Mouse (Mus musculus) heart, embryonic 11.5 days (tissue): ENCODE measurements around the gene Dll4. TPM values are rescaled to one million over a fixed set of nuclear protein-coding genes. Genes with fewer than 3 reads are reported as not detected.

ENCODE experiments used
- ATAC-seq: fragments of 200-750 bp; cut with Nextera tagmentation; replicated peaks from 2 replicates; pipeline ENCODE4 v1.8.0; 2017; ENCODE audit warnings: moderate library complexity; ENCODE audit not compliant: insufficient number of reproducible peaks, low FRiP score, low TSS enrichment
- H3K27ac ChIP-seq: fragments of 300-500 bp; sonication (generic); 2 replicates; pipeline ENCODE4 v1.5.1; 2014; ENCODE audit warnings: mild to moderate bottlenecking, low read depth, low read length
- H3K27me3 ChIP-seq: fragments of 300-500 bp; sonication (generic); 2 replicates; pipeline ENCODE4 v1.6.1; 2014; ENCODE audit warnings: mild to moderate bottlenecking, low read length, mixed read lengths; ENCODE audit not compliant: control insufficient read depth, insufficient read depth
- H3K36me3 ChIP-seq: fragments of 300-500 bp; sonication (generic); 2 replicates; pipeline ENCODE4 v1.6.1; 2014; ENCODE audit warnings: mild to moderate bottlenecking, low read length, moderate library complexity, mixed read lengths; ENCODE audit not compliant: control insufficient read depth, insufficient read depth
- H3K4me1 ChIP-seq: fragments of 300-500 bp; sonication (generic); 2 replicates; pipeline ENCODE4 v1.6.1; 2014; ENCODE audit warnings: low read length; ENCODE audit not compliant: control insufficient read depth, insufficient read depth
- H3K4me2 ChIP-seq: fragments of 300-500 bp; sonication (generic); 2 replicates; pipeline ENCODE4 v1.6.1; 2014; ENCODE audit warnings: mild to moderate bottlenecking, moderate library complexity
- H3K4me3 ChIP-seq: fragments of 300-500 bp; sonication (generic); 2 replicates; pipeline ENCODE4 v1.5.1; 2014; ENCODE audit warnings: low read depth, low read length
- H3K9ac ChIP-seq: fragments of 300-500 bp; sonication (generic); 2 replicates; pipeline ENCODE4 v1.6.1; 2014; ENCODE audit warnings: mild to moderate bottlenecking, low read depth, low read length, moderate library complexity
- H3K9me3 ChIP-seq: fragments of 300-500 bp; sonication (generic); replicated peaks from 2 replicates; pipeline ENCODE4 v1.6.1; 2016; ENCODE audit warnings: low read length; ENCODE audit not compliant: control insufficient read depth
- WGBS: fragments of 180-500 bp; shearing (Covaris S2); extraction: QIAGEN DNeasy Blood & Tissue Kit; methylation state at CpG from one replicate; pipeline ENCODE4 v1.1.7; 2014; ENCODE audit not compliant: insufficient replicate concordance; 5-methylcytosine and 5-hydroxymethylcytosine counted together
- polyA plus RNA-seq: library from polyadenylated mRNA; unstranded; fragments of >200 nt; fragmentation: Nextera tagmentation; extraction: Ambion mirVana; gene quantifications from 2 replicates; pipeline ENCODE4 v1.2.1, GENCODE M21; 2014

The Dll4 gene
- polyA plus RNA-seq, result 3.7 and 5.0 TPM in 2 replicates

GRCm38 (mm10) chr2:119325568-119326143, at the start of gene Dll4:
Gene Dll4, plus strand, starts transcription at chr2:119325784.
- no peaks in the 10 kb centered on the region for H3K9me3 ChIP-seq
- H3K27me3 ChIP-seq, result peaks cover 91% of the 10 kb centered on the region
- peak within 1 kb of the TSS; percentile 96 for H3K4me2 ChIP-seq
- H3K27ac ChIP-seq, result 0 out of 2 replicates have a peak within 1 kb of the TSS, but pooled peaks have one; percentile 15
- WGBS, result under 1% methylated on average over 33 of the region's 33 CpGs
- peak within 1 kb of the TSS; percentile 74 for H3K9ac ChIP-seq
- H3K36me3 ChIP-seq, result no peaks in the 10 kb centered on the region
- ATAC-seq, result peak; percentile 58
- peak within 1 kb of the TSS; percentile 64 for H3K4me3 ChIP-seq
- H3K4me1 ChIP-seq, result peaks cover 36% of the 10 kb centered on the region

DNA sequence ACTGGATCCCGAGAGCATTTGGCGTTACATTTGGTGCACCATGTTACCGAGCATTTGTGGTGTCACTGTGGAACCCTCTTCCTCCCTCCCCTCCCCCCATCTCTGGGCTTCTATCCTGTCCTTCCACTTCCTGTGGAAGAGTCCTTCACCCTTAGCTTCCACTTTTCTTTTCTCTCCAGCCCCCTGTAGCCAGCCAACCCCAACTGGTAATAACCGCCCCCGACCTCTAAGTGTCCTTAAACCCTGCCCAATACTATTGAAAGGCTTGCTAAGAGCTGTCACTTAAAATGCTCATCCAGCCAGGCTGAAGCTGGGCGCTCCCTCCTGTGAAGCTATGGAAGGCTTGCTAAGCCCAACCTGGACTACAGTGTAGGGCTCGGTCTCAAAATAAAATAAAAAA, 48.7 kb upstream of the Dll4 start:
- Histone ChIP-seq H3K4me2 (no peak overlapping the region), H3K36me3 (no peaks in the 10 kb centered on the region), H3K9me3 (no peaks in the 10 kb centered on the region), H3K4me1 (no peaks in the 10 kb centered on the region), H3K27me3 (no peaks in the 10 kb centered on the region), H3K9ac (no peak overlapping the region), H3K4me3 (no peak overlapping the region), H3K27ac (no peak overlapping the region)
- 66% methylated on average over 7 of the region's 7 CpGs for WGBS
- no peak for ATAC-seq

DNA sequence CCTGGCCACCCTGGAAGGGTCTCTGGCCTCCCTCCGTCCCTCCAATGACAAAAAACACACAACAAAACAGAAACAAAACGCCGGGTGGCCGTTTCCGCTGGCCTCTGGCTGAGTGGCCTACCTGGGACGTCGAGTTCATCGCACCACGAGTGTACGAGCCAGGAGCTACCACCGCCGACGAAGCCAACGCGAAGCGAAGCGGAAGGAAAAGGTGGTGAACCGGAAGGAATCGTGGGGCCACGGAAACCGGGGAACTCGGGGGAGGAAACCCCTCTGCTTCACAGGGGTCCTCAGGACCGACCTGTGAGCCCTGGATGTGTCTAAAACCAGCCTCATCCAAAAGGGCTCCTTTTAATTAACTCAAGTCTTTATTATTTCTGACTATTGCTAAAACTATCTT, 47.8 kb upstream of the Dll4 start:
- Histone ChIP-seq H3K27me3 (no peaks in the 10 kb centered on the region), H3K9me3 (no peaks in the 10 kb centered on the region), H3K9ac (no peak overlapping the region), H3K36me3 (no peaks in the 10 kb centered on the region), H3K4me1 (no peaks in the 10 kb centered on the region), H3K4me3 (no peak overlapping the region), H3K4me2 (no peak overlapping the region), H3K27ac (no peak overlapping the region)
- ATAC-seq, result no peak
- WGBS, result 89% methylated on average over 23 of the region's 23 CpGs

DNA sequence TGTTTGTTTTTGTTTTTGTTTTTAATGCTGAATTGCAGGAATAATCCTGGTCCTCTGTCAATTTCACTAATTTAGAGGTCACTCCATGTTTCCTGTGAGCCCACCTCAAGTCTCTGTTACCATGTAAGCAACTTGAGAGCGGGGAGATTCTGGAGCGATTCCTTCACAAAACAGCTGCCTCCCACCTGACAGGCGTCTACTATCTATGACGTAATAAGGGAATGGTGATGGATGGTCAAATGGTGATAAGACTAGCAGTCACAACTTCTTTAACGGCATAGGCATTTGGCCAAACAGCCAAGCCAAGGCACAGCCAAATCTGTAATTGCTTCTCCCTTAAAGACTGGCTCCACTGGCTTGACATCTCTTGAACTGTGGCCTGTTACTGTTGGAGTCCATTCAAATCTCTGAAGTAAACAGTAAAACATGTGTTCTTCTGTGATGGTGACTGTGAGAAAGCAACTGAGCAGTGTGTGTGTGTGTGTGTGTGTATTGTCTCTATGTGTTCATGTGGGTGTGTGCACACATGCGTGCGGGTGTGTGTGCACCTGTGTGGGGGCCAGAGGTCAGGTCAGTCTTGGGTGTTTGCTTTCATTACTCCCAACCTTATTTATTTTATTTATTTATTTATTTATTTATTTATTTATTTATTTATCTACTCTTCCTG, 43.6 kb upstream of the Dll4 start:
- Histone ChIP-seq H3K4me3 (no peak overlapping the region), H3K4me1 (no peaks in the 10 kb centered on the region), H3K36me3 (no peaks in the 10 kb centered on the region), H3K27me3 (no peaks in the 10 kb centered on the region), H3K9ac (no peak overlapping the region), H3K4me2 (no peak overlapping the region), H3K9me3 (no peaks in the 10 kb centered on the region), H3K27ac (no peak overlapping the region)
- ATAC-seq, result no peak
- WGBS, result 72% methylated on average over 7 of the region's 7 CpGs

- Histone ChIP-seq H3K9ac (no peak overlapping the region), H3K27ac (no peak overlapping the region), H3K4me1 (peaks cover 6% of the 10 kb centered on the region)
These were observed 38.2 kb upstream of the Dll4 start for GRCm38 (mm10) chr2:119287372-119287771.

DNA sequence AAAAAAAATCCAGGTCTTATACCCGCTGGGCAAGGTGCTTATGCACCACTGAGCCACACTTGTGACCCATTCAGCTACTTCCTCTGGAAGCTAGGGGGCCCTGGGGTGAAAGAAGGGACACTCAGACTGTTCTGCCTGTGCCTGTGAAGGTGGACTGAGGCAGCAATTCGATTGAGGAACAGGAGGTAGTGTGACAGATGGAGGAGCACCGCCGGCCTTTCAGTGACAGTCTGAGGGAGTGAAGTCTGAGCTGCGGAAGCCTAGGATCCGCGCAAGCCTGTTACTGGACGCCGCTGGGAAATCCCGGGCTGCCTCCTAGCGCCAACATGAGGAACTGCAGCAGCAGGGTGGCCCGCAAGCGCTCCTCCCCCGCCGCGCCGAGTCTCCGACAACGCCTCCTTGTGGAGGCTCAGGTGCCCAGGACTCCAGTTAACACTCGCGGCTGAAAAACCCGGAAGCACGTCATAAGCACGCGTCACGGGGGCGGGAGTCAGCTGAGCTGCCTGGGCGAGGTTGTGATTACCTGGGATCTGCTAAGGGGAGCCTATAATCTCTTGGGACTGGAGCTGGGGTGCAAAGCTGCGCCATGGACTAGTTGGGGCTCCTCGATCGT, 37.2 kb upstream of the Dll4 start, which contains the start of gene Vps18:
Gene Vps18 (plus strand): TSS at position 471 of the 613 bp plus-strand sequence.
- ATAC-seq, result peak; percentile 92
- H3K9ac ChIP-seq, result peak within 1 kb of the TSS; percentile 86
- H3K4me3 ChIP-seq, result peak within 1 kb of the TSS; percentile 77
- H3K36me3 ChIP-seq, result peaks cover 10% of the 10 kb centered on the region; the same call in 1 of the 2 replicates
- no peaks in the 10 kb centered on the region for H3K27me3 ChIP-seq
- under 1% methylated on average over 31 of the region's 31 CpGs for WGBS
- H3K27ac ChIP-seq, result peak within 1 kb of the TSS; percentile 52; the same call in 1 of the 2 replicates
- H3K9me3 ChIP-seq, result no peaks in the 10 kb centered on the region
- peaks cover 6% of the 10 kb centered on the region for H3K4me1 ChIP-seq
- H3K4me2 ChIP-seq, result peak within 1 kb of the TSS; percentile 85

More at GRCm38 (mm10) chr2:119287372-119287771, 38.2 kb upstream of the Dll4 start:
- no peaks in the 10 kb centered on the region for H3K9me3 ChIP-seq
- H3K27me3 ChIP-seq, result no peaks in the 10 kb centered on the region
- H3K36me3 ChIP-seq, result peaks cover 3% of the 10 kb centered on the region; the same call in 1 of the 2 replicates
- no peak overlapping the region for H3K4me2 ChIP-seq
- no peak overlapping the region for H3K4me3 ChIP-seq
- 84% methylated on average over 5 of the region's 5 CpGs for WGBS
- ATAC-seq, result no peak

- Histone ChIP-seq H3K9ac (peak overlapping the region; percentile 86), H3K27ac (peak overlapping the region; percentile 52; the same call in 1 of the 2 replicates), H3K9me3 (no peaks in the 10 kb centered on the region), H3K4me1 (peaks cover 6% of the 10 kb centered on the region), H3K36me3 (peaks cover 11% of the 10 kb centered on the region; the same call in 1 of the 2 replicates), H3K4me2 (peak overlapping the region; percentile 85), H3K27me3 (no peaks in the 10 kb centered on the region), H3K4me3 (peak overlapping the region; percentile 77)
- ATAC-seq, result no peak
- WGBS, result 3% methylated on average over 11 of the region's 11 CpGs
These were observed 36.6 kb upstream of the Dll4 start for GRCm38 (mm10) chr2:119289014-119289416.

- H3K36me3 ChIP-seq, result peaks cover 17% of the 10 kb centered on the region
- ATAC-seq, result no peak
- no peaks in the 10 kb centered on the region for H3K27me3 ChIP-seq
- H3K4me2 ChIP-seq, result no peak overlapping the region
- no peak overlapping the region for H3K4me3 ChIP-seq
- 92% methylated on average over 5 of the region's 5 CpGs for WGBS
- H3K9me3 ChIP-seq, result no peaks in the 10 kb centered on the region
- H3K9ac ChIP-seq, result no peak overlapping the region
- H3K27ac ChIP-seq, result no peak overlapping the region
- peaks cover 6% of the 10 kb centered on the region for H3K4me1 ChIP-seq
These were observed 33.3 kb upstream of the Dll4 start for GRCm38 (mm10) chr2:119292281-119292680.
